Mouse (Mus musculus) midbrain, embryonic 13.5 days (tissue): ENCODE results near the gene Spata1. TPM values are rescaled to one million over a fixed set of nuclear protein-coding genes. Genes with fewer than 3 reads are reported as not detected.

Experiments
- ATAC-seq: fragments of 200-750 bp; cut with Nextera tagmentation; 2 replicates; pipeline ENCODE4 v1.8.0; 2017; ENCODE audit warnings: mild to moderate bottlenecking, moderate TSS enrichment, moderate library complexity
- H3K27ac ChIP-seq: fragments of 300-500 bp; sonication (generic); 2 replicates; pipeline ENCODE4 v1.5.1; 2015; ENCODE audit warnings: inconsistent platforms, mild to moderate bottlenecking, moderate library complexity
- H3K27me3 ChIP-seq: fragments of 300-500 bp; sonication (generic); 2 replicates; pipeline ENCODE4 v1.6.1; 2015; ENCODE audit warnings: mild to moderate bottlenecking, inconsistent platforms
- H3K36me3 ChIP-seq: fragments of 300-500 bp; sonication (generic); 2 replicates; pipeline ENCODE4 v1.6.1; 2015; ENCODE audit warnings: mild to moderate bottlenecking, inconsistent platforms
- H3K4me1 ChIP-seq: fragments of 300-500 bp; sonication (generic); replicated peaks from 2 replicates; pipeline ENCODE4 v1.6.1; 2015; ENCODE audit warnings: inconsistent platforms
- H3K4me2 ChIP-seq: fragments of 300-500 bp; sonication (generic); replicated peaks from 2 replicates; pipeline ENCODE4 v1.6.1; 2015; ENCODE audit warnings: moderate library complexity, mild to moderate bottlenecking, inconsistent platforms
- H3K4me3 ChIP-seq: fragments of 300-500 bp; sonication (generic); replicated peaks from 2 replicates; pipeline ENCODE4 v1.5.1; 2015; ENCODE audit warnings: mild to moderate bottlenecking, inconsistent platforms
- H3K9ac ChIP-seq: fragments of 300-500 bp; sonication (generic); replicated peaks from 2 replicates; pipeline ENCODE4 v1.6.1; 2015; ENCODE audit warnings: mild to moderate bottlenecking, inconsistent platforms
- H3K9me3 ChIP-seq: fragments of 300-500 bp; sonication (generic); 2 replicates; pipeline ENCODE4 v1.6.1; 2016; ENCODE audit warnings: mild to moderate bottlenecking, inconsistent platforms
- WGBS: fragments of 180-500 bp; shearing (Covaris S2); methylation state at CpG from one replicate; pipeline ENCODE4 v1.1.7; 2015; 5-methylcytosine and 5-hydroxymethylcytosine counted together
- polyA plus RNA-seq: library from polyadenylated mRNA; unstranded; fragments of >200 nt; fragmentation: Nextera tagmentation; extraction: Ambion mirVana; gene quantifications from 2 replicates; pipeline ENCODE4 v1.2.1, GENCODE M21; 2015

Spata1 gene
- polyA plus RNA-seq, result 5.5 and 5.8 TPM in 2 replicates

DNA sequence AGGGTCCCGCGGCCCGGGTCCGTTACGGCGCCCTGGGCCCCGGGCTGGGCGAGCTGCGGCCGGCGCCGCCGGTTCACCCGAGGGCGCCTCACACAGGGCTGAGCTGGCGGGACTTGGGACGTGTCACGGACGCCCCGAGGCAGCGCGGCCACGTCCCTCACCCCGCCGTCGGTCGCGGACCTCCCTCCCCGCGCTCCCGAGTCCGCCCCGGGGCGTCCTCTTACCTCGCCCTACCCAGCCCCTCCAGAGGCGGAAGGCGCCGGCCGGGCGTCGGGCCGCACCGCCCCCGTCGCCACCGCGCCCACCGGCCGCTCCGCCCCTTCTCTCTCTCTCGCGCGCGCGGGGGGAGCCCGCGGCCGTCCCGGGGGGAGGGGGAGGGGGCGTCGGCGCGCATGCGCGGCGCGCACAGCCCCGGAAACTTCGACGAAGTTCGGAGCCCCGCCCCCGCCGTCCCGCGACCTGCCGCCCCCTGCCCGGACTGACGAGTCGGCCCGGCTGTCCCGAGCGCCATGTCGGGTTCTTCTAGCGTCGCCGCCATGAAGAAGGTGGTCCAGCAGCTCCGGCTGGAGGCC is at the start of gene Spata1, which contains the start of gene Gng5:
Spata1 (minus strand) TSS at position 323 of the 572 bp plus-strand sequence.
Gng5 (plus strand) TSS at position 377 of the 572 bp plus-strand sequence.
- Histone ChIP-seq H3K36me3 (peaks cover 8% of the 10 kb centered on the region), H3K4me3 (peak within 1 kb of the TSS; percentile 80), H3K4me1 (peaks cover 25% of the 10 kb centered on the region), H3K9me3 (no peaks in the 10 kb centered on the region), H3K9ac (peak within 1 kb of the TSS; percentile 82), H3K27me3 (no peaks in the 10 kb centered on the region), H3K27ac (peak within 1 kb of the TSS; percentile 77), H3K4me2 (peak within 1 kb of the TSS; percentile 66)
- ATAC-seq, result peak; percentile 90
- under 1% methylated on average over 62 of the region's 88 CpGs for WGBS

DNA sequence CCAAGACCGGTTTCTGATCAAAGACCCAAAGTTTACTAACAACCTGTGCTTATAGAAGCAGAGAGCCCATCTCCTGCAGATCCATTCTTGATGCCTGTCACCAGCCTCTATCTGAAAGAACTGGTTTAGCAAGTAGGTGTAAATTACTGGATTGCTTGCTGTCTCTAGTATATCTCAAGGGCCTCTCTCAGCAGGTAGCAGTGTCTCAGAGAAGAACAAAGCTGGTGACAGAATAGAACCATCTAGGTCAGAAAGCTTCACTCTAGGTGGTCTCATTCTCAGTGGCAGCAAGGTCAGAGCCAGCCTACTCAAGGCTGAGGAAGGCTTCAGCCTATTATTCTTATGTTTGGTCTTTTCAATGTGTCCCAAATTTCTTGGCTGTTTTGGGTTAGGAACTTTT is 44.1 kb upstream of the Spata1 start:
- H3K27ac ChIP-seq, result no peak overlapping the region
- ATAC-seq, result no peak
- no peaks in the 10 kb centered on the region for H3K9me3 ChIP-seq
- H3K4me1 ChIP-seq, result no peaks in the 10 kb centered on the region
- no peak overlapping the region for H3K9ac ChIP-seq
- no peak overlapping the region for H3K4me2 ChIP-seq
- WGBS, result 53% methylated on average over 1 of the region's 1 CpGs
- H3K27me3 ChIP-seq, result no peaks in the 10 kb centered on the region
- H3K36me3 ChIP-seq, result no peaks in the 10 kb centered on the region
- no peak overlapping the region for H3K4me3 ChIP-seq

DNA sequence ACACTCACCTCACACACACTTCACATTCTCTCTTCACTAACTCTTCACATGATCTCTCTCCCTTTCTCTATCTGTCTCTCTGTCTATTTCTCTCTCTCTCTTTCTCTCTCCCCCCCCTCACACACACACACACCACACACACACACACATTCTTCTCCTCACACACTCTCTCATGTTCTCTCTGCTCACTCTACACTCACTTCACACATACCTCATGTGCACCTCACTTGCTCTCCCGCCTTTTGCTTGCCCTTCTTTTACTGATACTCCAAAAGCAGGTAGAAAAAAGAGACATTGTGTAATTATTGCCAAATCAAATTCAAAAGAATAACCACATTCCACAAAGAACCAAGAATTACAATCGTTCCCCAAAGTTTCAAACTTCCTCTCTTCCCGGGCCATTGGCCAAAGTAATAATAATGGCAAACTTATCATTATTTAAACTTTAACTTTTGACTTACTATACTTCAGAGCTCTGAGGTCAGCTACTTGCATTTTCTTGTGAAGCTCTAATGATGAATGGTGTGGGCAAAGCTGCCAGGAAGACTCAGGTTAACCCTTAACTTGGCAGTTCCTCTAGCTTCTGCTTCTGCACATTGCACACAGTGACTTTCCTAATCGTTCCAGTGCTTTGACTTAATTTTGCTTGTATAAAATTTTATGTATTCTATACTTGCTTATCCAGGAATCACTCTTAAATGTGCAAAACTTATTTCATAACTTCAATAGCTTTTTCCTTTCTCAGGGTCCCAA is 41.1 kb upstream of the Spata1 start:
- no peak overlapping the region for H3K4me3 ChIP-seq
- no peak for ATAC-seq
- no peaks in the 10 kb centered on the region for H3K27me3 ChIP-seq
- H3K4me1 ChIP-seq, result no peaks in the 10 kb centered on the region
- no peak overlapping the region for H3K4me2 ChIP-seq
- H3K36me3 ChIP-seq, result no peaks in the 10 kb centered on the region
- no peak overlapping the region for H3K27ac ChIP-seq
- no peak overlapping the region for H3K9ac ChIP-seq
- H3K9me3 ChIP-seq, result no peaks in the 10 kb centered on the region
- 89% methylated on average over 4 of the region's 4 CpGs for WGBS

DNA sequence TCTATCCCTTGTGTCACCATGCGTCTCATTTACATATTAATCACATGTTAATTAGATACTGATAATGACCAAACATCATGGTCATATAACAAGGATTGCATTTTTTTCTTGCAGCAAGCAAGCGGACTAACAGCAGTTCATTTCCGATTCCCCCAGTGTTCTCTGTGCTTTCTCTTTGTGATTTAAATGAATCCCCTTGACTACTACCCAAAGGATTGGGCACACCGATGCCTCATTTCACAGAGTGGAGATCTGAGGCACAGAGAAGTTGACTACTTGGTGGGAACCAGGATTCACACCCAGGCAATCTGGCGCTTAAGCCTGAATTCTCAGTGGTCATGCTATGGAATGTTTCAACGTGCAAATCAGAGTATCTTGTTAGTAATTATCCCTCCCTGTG is 35.4 kb upstream of the Spata1 start:
- Histone ChIP-seq H3K4me1 (no peaks in the 10 kb centered on the region), H3K9ac (no peak overlapping the region), H3K9me3 (no peaks in the 10 kb centered on the region), H3K27me3 (no peaks in the 10 kb centered on the region), H3K27ac (no peak overlapping the region), H3K4me3 (no peak overlapping the region), H3K4me2 (no peak overlapping the region), H3K36me3 (no peaks in the 10 kb centered on the region)
- ATAC-seq, result no peak
- 57% methylated on average over 6 of the region's 6 CpGs for WGBS

DNA sequence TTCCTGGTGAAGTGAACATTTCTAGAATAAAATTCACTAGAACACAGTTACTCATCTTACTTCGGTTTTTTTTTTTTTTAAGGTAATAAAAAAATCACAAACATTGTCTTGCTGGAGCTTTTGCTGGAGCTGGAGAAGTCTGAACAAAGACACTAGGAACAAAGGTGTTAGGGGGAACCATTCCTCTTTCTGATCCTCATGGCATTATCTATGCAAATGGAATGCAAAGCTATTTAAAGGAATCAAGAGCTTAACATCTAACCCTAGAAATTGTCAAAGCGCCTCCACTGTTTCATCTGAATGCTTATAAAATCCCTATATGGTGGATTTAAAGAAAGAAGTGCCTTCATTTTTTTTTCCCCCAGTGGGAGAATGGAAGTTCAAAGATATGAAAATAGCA is 28.8 kb upstream of the Spata1 start:
- no peak overlapping the region for H3K4me3 ChIP-seq
- no peak for ATAC-seq

DNA sequence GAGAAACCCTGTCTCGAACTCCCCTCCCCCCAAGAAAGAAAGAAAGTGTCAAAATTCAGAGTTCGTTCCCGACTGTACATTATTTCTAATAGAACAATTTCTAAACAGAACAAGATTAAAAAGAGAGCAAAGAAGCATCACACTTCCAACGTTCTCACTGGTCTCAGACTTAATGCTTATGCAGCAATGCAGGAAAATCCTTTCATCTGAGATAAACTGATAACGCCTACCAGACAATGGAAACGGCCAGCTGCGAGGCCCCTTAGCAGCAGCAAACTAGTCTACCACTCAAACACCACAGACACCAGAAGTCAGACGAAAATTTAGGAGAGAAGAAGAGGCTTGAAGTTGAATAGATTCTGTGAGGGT is 22.1 kb upstream of the Spata1 start:
- no peak overlapping the region for H3K9ac ChIP-seq
- H3K9me3 ChIP-seq, result no peaks in the 10 kb centered on the region
- ATAC-seq, result 0 out of 2 replicates have a peak, but pooled peaks have one; percentile 1
- peak overlapping the region; percentile 98 for H3K27ac ChIP-seq
- H3K4me3 ChIP-seq, result peak overlapping the region; percentile 80
- H3K27me3 ChIP-seq, result no peaks in the 10 kb centered on the region
- peak overlapping the region; percentile 74 for H3K4me2 ChIP-seq
- H3K4me1 ChIP-seq, result peaks cover 11% of the 10 kb centered on the region
- WGBS, result 19% methylated on average over 8 of the region's 8 CpGs
- peaks cover 17% of the 10 kb centered on the region for H3K36me3 ChIP-seq

More for the DNA sequence above, 28.8 kb upstream of the Spata1 start:
- WGBS, result 13% methylated on average over 2 of the region's 2 CpGs
- H3K36me3 ChIP-seq, result no peaks in the 10 kb centered on the region
- H3K4me2 ChIP-seq, result no peak overlapping the region
- no peak overlapping the region for H3K27ac ChIP-seq
- no peak overlapping the region for H3K9ac ChIP-seq
- 0 out of 2 replicates have a peak, but pooled peaks cover 6% of the 10 kb centered on the region for H3K4me1 ChIP-seq
- H3K9me3 ChIP-seq, result no peaks in the 10 kb centered on the region
- H3K27me3 ChIP-seq, result no peaks in the 10 kb centered on the region

DNA sequence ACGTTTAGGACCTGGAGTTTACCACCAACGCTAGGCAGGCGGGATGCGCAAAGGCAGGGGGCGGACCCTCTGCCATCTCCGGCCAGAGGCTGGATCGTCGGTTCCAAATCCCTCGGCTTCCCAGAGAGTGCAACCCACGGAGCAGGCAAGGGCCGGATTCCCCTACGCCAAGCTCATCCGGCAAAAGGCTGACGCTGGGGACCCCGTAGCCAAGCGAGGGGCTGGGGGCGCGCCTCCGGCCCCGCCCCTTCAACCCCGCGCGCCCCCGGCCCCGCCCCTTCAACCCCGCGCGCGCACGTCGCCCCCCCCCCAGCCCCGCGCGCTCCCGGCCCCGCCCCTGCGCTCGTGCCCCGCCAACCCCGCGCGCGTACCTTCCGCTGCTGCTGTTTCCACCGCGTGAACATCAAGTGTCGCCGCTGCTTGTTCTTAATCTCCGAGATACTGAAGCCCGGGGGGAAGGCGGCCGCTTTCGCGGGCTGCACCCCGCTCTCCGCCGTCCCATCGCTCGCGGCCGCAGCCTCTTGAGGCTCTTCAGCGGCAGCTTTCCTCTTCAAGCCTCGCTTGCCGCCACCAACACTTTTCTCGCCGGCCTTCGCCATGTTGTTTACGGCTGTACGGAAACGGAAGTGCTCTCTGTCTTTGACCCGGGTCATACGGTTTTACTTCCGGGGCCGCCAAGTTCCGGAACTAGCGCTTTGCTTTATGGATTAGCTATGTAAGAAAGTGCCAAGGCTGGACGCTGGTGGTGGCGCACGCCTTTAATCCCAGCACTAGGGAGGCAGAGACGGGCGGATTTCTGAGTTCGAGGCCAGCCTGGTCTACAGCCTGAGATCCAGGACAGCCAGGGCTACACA is 21.5 kb upstream of the Spata1 start, which contains the start of gene Rpf1:
Rpf1 (minus strand) TSS at position 632 of the 854 bp plus-strand sequence.
- WGBS, result under 1% methylated on average over 56 of the region's 82 CpGs
- peaks cover 11% of the 10 kb centered on the region for H3K4me1 ChIP-seq
- peak within 1 kb of the TSS; percentile 74 for H3K4me2 ChIP-seq
- H3K36me3 ChIP-seq, result peaks cover 17% of the 10 kb centered on the region
- peak within 1 kb of the TSS; percentile 83 for H3K9ac ChIP-seq
- no peaks in the 10 kb centered on the region for H3K9me3 ChIP-seq
- peak within 1 kb of the TSS; percentile 98 for H3K27ac ChIP-seq
- H3K4me3 ChIP-seq, result peak within 1 kb of the TSS; percentile 80
- ATAC-seq, result peak; percentile 96
- H3K27me3 ChIP-seq, result no peaks in the 10 kb centered on the region

DNA sequence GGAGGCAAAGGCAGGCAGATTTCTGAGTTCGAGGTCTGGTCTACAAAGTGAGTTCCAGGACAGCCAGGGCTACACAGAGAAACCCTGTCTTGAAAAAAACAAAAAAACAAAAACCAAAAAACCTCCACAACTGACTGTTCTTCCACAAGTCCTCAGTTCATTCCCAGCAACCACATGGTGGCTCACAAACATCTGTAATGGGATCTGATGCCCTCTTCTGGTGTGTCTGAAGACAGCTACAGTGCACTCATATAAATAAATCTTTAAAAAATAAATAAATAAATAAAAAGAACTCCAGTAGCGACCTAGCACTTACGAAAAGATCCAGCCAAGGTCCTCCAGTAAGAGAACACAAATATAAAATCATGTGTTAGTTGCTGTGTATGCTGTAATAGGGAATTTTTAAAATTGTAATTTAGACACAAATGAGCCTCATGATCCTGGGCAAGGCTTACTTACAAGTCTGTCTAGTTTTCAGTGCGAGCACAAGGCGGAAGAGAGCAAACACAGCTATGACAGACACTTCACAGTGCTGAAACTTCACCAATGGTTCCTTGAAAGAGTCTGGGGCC is 20.8 kb upstream of the Spata1 start:
- ATAC-seq, result no peak; the same call in 1 of the 2 replicates
- Histone ChIP-seq H3K9me3 (no peaks in the 10 kb centered on the region), H3K9ac (peak overlapping the region; percentile 83), H3K27me3 (no peaks in the 10 kb centered on the region), H3K27ac (peak overlapping the region; percentile 98), H3K36me3 (peaks cover 17% of the 10 kb centered on the region), H3K4me3 (peak overlapping the region; percentile 80), H3K4me2 (peak overlapping the region; percentile 74), H3K4me1 (peaks cover 11% of the 10 kb centered on the region)
- WGBS, result 41% methylated on average over 5 of the region's 5 CpGs

DNA sequence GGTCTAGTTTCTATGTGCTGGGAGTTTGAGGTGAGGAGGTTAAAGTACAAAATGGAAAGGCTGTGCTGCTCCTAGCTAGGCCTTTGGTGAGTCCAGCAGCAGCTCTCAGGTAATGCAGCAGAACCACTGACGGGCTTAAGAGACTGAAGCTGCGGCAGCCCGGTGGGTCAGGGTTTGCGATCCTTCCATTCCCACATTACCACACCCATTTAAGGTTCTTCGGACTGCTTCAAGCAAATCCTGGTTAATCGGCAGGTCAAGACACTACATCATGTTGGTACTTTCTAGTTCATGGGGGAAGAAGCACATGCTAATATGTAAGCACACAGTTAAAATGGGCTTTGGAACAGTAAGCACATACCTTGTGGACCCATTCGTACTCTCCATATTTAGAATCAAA is 7.2 kb upstream of the Spata1 start:
- no peak for ATAC-seq
- Histone ChIP-seq H3K4me3 (no peak overlapping the region), H3K9me3 (no peaks in the 10 kb centered on the region), H3K4me2 (no peak overlapping the region), H3K36me3 (peaks cover 64% of the 10 kb centered on the region), H3K9ac (no peak overlapping the region), H3K27ac (no peak overlapping the region), H3K4me1 (peaks cover 13% of the 10 kb centered on the region), H3K27me3 (no peaks in the 10 kb centered on the region)
- WGBS, result 92% methylated on average over 7 of the region's 7 CpGs

DNA sequence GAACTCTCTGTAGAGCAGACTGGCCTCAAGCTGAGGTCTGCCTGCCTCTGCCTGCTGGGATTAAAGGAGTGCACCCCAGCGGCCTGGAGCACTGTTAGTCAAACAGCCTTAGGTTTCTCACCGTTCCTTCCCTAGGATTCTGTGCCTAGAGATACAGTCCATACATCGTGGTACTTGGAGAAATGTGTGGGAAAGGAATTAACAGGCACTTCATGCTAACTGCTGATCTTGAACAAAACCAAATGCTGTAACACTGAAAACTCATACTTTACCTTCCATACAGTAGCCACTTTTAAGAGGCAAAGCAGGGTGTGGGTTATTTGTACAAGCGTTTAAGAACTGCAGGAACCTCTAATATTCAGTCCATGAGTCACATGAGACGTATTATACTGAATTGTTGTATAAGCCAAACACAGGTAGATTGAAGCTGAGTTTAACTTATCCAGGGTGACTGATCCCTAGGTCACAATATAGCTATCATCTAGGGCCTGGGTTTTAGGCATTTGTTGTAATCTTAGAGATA is 2.1 kb upstream of the Spata1 start:
- 68% methylated on average over 5 of the region's 5 CpGs for WGBS
- Histone ChIP-seq H3K9ac (0 out of 2 replicates have a peak overlapping the region, but pooled peaks have one; percentile 37), H3K36me3 (peaks cover 19% of the 10 kb centered on the region), H3K27ac (no peak overlapping the region), H3K27me3 (no peaks in the 10 kb centered on the region), H3K9me3 (no peaks in the 10 kb centered on the region), H3K4me1 (peaks cover 25% of the 10 kb centered on the region), H3K4me2 (peak overlapping the region; percentile 66), H3K4me3 (peak overlapping the region; percentile 80)
- no peak for ATAC-seq

DNA sequence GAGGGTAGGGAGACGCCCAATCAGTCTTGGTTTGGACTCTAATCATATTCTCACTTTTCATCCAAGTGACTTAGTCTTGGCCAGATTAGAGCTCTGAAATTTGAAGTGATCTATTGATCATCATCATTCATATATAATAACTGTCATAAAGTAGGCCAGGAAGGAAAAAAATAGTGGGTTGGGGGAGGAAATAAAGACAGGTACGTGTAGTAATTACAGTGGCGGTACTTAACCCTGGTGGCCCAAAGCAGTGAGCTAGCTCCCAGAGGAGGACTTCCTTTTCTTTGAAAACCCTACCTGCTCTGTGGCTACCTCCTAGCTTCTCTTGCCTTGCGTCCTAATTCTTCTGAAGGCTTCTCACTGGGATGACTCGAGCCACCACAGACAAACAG is 1.3 kb upstream of the Spata1 start:
- ATAC-seq, result no peak
- Histone ChIP-seq H3K27ac (no peak overlapping the region), H3K4me3 (peak overlapping the region; percentile 80), H3K9me3 (no peaks in the 10 kb centered on the region), H3K9ac (peak overlapping the region; percentile 82), H3K36me3 (peaks cover 13% of the 10 kb centered on the region), H3K4me1 (peaks cover 25% of the 10 kb centered on the region), H3K27me3 (no peaks in the 10 kb centered on the region), H3K4me2 (peak overlapping the region; percentile 66)
- 6% methylated on average over 5 of the region's 5 CpGs for WGBS
